Mouse (Mus musculus): ENCODE measurements around the gene Yars.

DNA sequence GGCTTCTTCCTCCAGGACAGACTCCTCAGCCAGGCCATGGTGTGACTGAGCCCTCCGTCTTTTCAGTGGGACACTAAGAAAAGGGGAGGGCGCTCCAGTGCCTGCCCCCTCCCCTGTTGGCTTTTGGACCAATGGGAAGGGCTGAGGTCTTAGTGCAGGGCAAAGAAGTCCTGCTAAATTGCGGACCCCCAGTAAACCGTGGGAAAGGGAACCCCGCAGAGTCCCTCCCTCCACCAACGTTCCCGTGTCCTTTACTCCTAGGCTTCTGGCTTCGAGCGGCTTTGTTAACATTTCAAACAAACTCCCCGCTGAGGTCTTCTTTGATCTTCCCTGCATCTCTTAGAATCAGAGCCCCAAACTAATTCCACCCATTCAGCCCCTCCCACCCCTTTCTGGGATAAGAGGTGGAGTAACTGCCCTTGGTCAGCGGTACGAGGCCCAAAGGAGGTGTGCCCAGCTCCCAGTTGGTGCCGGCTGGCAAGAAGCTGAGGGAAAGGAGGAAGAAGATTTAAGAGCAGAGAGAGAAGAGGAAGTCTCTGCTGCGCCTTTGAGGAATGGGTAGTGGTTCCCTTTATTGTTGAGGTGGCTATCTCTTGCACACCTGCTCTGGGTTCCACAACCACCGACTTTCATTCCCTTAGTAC lies 62.0 kb downstream of the Yars start:
- TF ChIP-seq CTCF (IDR thresholded peaks at IDR 0.05; ENCODE audit: low read depth) (no peak), EP300 (IDR thresholded peaks at IDR 0.05; ENCODE audit: low read depth) (no peak)

Measured in liver, embryonic 14.5 days (tissue).